Mouse (Mus musculus): ENCODE measurements around the gene Adh6a. TPM values are rescaled to one million over a fixed set of nuclear protein-coding genes. Genes with fewer than 3 reads are reported as not detected.
"Not testable (repeated sequence)": the region's sequence is repeated elsewhere in the genome, so short reads cannot be mapped to it uniquely, and the experiment has no call there.

Gene Adh6a
- polyA plus RNA-seq, 1 experiment, result not detected

DNA sequence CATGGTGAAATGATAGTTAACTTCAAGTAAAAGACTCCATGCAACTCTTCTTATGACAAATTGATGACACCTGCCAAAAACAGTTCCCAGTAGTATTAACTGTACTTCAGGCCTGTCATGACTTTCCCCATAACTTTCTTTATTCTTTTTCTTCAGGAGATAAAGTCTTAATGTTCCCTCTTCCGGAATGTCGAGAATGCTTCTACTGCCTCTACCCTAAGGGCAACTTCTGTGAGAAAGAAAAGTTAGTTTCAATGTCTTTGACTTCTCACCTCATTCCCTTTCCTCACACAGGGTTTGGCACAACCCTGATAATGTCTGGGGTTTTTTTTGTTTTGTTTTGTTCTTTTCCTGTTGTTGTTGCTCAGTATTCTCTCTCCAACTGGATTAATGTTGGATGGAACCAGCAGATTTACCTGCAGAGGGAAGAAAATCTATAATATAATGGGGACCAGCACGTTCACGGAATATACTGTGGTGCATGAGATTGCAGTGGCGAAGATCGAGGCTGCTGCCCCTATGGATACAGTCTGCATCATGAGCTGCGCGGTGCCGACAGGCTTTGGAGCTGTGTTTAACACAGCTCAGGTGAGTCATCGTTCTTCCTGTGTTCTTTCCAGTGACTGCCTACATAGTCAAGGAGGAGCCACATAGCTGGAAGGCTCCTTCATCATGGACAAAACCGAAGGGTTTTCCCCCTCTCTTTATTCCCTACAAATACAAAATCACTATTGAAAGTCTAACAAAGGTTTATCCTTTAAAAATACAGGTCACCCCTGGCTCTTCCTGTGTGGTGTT, 39.1 kb downstream of the Adh6a start:
- Histone ChIP-seq H3K4me1 (ENCODE audit: control insufficient read depth, insufficient read depth, low read length) (no peaks in the 10 kb centered on the region), H3K4me3 (ENCODE audit: insufficient read depth, low read length) (no peak overlapping the region), H3K27ac (ENCODE audit: insufficient read depth, low read length) (no peak overlapping the region)
- TF ChIP-seq CTCF (IDR thresholded peaks at IDR 0.05; ENCODE audit: borderline replicate concordance, insufficient read depth, low read length) (no peak), POLR2A (IDR thresholded peaks at IDR 0.05; ENCODE audit: low read depth, low read length) (no peak)

DNA sequence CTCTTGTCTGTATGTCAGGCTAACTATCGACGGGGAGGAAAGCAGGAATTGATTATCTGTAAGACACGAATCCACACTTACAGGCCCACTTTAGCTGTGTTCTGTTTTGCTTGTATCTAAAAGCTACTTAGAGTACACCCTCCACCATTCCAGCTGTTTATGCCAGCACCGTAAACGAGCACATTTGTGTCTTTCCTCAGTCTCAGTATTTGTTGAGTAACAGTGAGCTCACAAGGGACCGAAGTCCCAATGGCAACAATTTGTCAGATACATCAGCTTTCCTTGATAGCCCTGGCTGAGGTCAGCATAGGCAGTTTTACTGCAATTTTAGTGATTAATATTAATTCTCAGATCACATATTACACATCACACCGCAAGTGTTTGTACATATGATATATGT, 45.8 kb downstream of the Adh6a start:
- Histone ChIP-seq H3K4me3 (ENCODE audit: insufficient read depth, low read length) (no peak overlapping the region), H3K4me1 (ENCODE audit: control insufficient read depth, insufficient read depth, low read length) (no peaks in the 10 kb centered on the region), H3K27ac (ENCODE audit: insufficient read depth, low read length) (no peak overlapping the region)
- no peak for TF ChIP-seq CTCF (IDR thresholded peaks at IDR 0.05; ENCODE audit: borderline replicate concordance, insufficient read depth, low read length)
- TF ChIP-seq POLR2A (IDR thresholded peaks at IDR 0.05; ENCODE audit: low read depth, low read length), result no peak

DNA sequence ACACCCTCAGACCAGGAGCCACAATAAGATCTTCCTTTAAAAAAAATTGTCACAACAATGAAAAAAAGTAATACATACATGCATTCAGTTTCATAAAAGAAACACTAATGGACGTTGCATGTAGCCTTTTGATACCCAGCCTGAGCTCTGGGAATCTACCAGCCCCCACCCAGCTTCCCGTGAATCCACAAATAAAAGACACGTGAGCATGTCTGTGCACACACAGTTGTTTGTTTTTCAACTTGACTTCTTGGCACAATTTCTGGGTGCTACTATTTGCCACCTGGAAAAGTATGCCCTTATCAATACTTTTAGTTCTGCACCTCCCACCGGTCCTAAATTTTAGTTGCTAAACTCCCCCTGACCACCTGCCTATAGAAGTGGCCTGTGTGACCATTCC, 47.6 kb downstream of the Adh6a start:
- Histone ChIP-seq H3K4me3 (ENCODE audit: insufficient read depth, low read length) (no peak overlapping the region), H3K27ac (ENCODE audit: insufficient read depth, low read length) (no peak overlapping the region), H3K4me1 (ENCODE audit: control insufficient read depth, insufficient read depth, low read length) (no peaks in the 10 kb centered on the region)
- no peak for TF ChIP-seq POLR2A (IDR thresholded peaks at IDR 0.05; ENCODE audit: low read depth, low read length)
- no peak for TF ChIP-seq CTCF (IDR thresholded peaks at IDR 0.05; ENCODE audit: borderline replicate concordance, insufficient read depth, low read length)

DNA sequence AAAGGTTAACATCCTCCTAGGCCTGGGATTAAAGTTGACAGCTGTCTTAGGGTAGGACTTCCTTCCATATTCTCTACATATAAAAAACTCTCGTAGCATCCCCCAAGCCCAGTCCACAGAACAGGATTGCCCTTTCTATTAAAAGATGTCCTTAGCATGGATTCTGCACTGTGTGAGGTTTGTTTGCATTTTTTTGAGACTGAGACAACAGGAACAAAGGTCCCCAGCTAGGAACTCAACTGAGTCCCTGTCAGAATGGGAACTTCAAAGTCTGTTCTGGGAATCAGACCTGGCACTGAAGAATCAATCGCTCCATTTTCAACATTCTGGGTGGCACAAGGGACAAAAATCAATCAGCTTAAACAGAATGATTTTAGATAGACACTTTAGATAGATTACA, 49.8 kb downstream of the Adh6a start:
- TF ChIP-seq CTCF (IDR thresholded peaks at IDR 0.05; ENCODE audit: borderline replicate concordance, insufficient read depth, low read length) (no peak), POLR2A (IDR thresholded peaks at IDR 0.05; ENCODE audit: low read depth, low read length) (no peak)
- H3K27ac ChIP-seq (ENCODE audit: insufficient read depth, low read length), result no peak overlapping the region
- no peaks in the 10 kb centered on the region for H3K4me1 ChIP-seq (ENCODE audit: control insufficient read depth, insufficient read depth, low read length)
- H3K4me3 ChIP-seq (ENCODE audit: insufficient read depth, low read length), result no peak overlapping the region

DNA sequence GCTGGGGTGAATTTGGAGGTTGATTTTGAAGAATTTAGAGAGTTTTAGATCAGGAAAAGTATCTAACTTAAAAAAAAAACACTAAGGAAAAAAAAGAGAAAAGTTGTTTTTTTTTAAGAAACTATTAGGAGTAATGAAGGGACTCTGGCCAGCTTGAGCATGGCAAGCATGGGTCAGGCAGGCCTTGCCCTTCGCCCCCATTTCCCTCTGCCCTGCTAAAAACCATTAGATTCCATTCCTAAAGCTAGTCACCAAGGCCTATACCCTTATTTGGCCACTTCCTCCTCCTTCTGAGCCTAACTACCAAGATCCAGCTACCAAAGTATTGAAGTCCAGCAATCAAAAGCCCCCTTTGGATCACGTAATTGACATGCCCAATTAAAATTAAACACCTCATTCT, 53.1 kb downstream of the Adh6a start:
- TF ChIP-seq POLR2A (IDR thresholded peaks at IDR 0.05; ENCODE audit: low read depth, low read length) (no peak), CTCF (IDR thresholded peaks at IDR 0.05; ENCODE audit: borderline replicate concordance, insufficient read depth, low read length) (no peak)

DNA sequence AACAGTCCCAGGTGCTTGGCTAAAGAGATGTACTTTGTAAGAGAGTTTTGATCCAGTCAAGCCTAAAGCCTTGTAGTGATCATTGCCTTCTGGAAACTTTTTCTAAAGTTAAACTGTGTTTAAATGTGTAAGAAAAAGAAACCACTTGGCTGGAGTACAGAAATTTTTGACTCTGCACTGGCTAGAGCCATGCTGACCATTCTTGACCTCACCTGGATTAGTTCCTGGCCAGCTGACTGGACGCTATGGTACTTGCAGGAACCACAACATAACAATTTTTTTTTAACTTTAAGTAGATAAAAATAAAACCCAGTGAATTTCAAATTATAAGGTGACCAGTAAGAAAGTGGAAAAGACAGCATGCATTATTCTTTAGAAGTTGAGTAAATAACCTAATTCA, 56.5 kb downstream of the Adh6a start:
- Histone ChIP-seq H3K4me1 (ENCODE audit: control insufficient read depth, insufficient read depth, low read length) (no peaks in the 10 kb centered on the region), H3K4me3 (ENCODE audit: insufficient read depth, low read length) (no peak overlapping the region), H3K27ac (ENCODE audit: insufficient read depth, low read length) (no peak overlapping the region)
- TF ChIP-seq POLR2A (IDR thresholded peaks at IDR 0.05; ENCODE audit: low read depth, low read length) (no peak), CTCF (IDR thresholded peaks at IDR 0.05; ENCODE audit: borderline replicate concordance, insufficient read depth, low read length) (no peak)

More for the DNA sequence above, 53.1 kb downstream of the Adh6a start:
- Histone ChIP-seq H3K27ac (ENCODE audit: insufficient read depth, low read length) (no peak overlapping the region), H3K4me3 (ENCODE audit: insufficient read depth, low read length) (no peak overlapping the region), H3K4me1 (ENCODE audit: control insufficient read depth, insufficient read depth, low read length) (no peaks in the 10 kb centered on the region)

DNA sequence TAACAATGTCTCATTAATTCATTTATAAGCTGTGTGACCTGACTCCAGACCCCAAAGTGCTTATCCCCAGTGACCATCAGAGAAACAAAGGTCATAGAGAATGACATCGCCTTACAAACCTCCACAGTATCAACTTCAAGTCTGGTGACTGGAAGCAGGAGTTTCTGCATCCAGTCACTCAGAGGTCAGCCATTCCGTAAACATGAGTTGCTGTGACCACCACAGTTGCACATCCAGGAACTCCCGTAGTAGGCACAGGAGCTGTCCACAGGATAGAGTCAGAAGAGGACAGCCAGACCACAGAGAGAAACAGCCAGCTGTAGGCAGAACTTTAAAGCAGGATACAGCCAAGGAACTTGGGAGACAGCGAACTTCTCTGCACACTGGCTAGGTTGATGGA, 57.2 kb downstream of the Adh6a start:
- not testable (repeated sequence) for H3K4me1 ChIP-seq (ENCODE audit: control insufficient read depth, insufficient read depth, low read length); H3K27ac ChIP-seq (ENCODE audit: insufficient read depth, low read length); H3K4me3 ChIP-seq (ENCODE audit: insufficient read depth, low read length)

DNA sequence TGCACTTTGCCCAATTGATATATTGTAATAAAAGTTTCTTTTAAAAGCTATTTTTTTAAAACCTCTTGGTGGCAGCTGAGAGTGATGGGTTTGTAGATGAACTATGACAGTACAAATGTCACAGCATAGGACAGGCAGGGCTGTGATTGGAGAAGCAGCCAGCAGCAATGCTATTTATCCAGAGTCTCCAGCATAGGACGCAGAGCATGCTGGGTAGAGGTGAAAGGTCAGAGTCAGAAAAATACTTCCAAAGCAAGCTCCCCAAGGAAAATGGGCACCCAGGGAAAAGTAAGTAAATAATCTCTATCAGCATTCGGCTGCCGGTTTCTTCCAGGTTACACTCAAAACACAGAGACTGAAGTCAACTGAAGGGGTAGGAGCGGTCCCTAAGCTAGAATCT, 60.8 kb downstream of the Adh6a start:
- Histone ChIP-seq H3K4me1 (ENCODE audit: control insufficient read depth, insufficient read depth, low read length) (no peaks in the 10 kb centered on the region), H3K27ac (ENCODE audit: insufficient read depth, low read length) (no peak overlapping the region), H3K4me3 (ENCODE audit: insufficient read depth, low read length) (no peak overlapping the region)
- TF ChIP-seq CTCF (IDR thresholded peaks at IDR 0.05; ENCODE audit: borderline replicate concordance, insufficient read depth, low read length) (no peak), POLR2A (IDR thresholded peaks at IDR 0.05; ENCODE audit: low read depth, low read length) (no peak)

DNA sequence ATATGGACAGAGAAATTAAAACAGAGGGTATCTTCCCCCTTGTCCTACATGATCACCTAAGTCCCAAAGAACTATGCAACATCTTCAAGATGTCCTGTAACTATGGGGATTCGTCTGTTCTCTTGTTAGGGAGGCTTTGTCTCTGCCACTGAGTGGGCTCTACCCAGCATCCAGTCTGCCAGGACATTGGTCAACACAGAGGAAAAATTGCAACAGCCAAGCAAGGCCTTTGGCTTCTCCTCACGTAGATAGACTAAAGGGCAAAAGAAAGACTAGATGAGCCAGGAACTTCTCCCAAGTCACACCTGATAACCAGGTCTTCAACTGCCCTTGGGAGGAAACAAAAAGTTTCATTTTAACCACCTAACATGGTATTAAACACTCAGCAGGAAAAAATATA, 62.1 kb downstream of the Adh6a start:
- H3K27ac ChIP-seq (ENCODE audit: insufficient read depth, low read length), result no peak overlapping the region
- no peak overlapping the region for H3K4me3 ChIP-seq (ENCODE audit: insufficient read depth, low read length)
- H3K4me1 ChIP-seq (ENCODE audit: control insufficient read depth, insufficient read depth, low read length), result no peaks in the 10 kb centered on the region
- TF ChIP-seq CTCF (IDR thresholded peaks at IDR 0.05; ENCODE audit: borderline replicate concordance, insufficient read depth, low read length) (no peak), POLR2A (IDR thresholded peaks at IDR 0.05; ENCODE audit: low read depth, low read length) (no peak)

Other genes with a start within 250 kb of the Adh6a start
- gene 1110002E22Rik, start 248.2 kb upstream of the Adh6a start, polyA plus RNA-seq (2011; ENCODE audit: insufficient read length, low read depth, missing spikeins), result 0.09 and 0.37 TPM in 2 replicates
- not detected in 2 replicates for gene Gm5105, start 245.9 kb upstream of the Adh6a start, polyA plus RNA-seq (2011; ENCODE audit: insufficient read length, low read depth, missing spikeins)
- gene Trmt10a, start 169.8 kb upstream of the Adh6a start, polyA plus RNA-seq (2011; ENCODE audit: insufficient read length, low read depth, missing spikeins), result 15.1 and 16.1 TPM in 2 replicates
- 2.4 and 3.4 TPM in 2 replicates for gene Mttp, start 168.3 kb upstream of the Adh6a start, polyA plus RNA-seq (2011; ENCODE audit: insufficient read length, low read depth, missing spikeins)
- not detected in 2 replicates for gene 4930579F01Rik, start 119.5 kb upstream of the Adh6a start, polyA plus RNA-seq (2011; ENCODE audit: insufficient read length, low read depth, missing spikeins)
- gene Adh7, start 95.5 kb upstream of the Adh6a start, polyA plus RNA-seq (2011; ENCODE audit: insufficient read length, low read depth, missing spikeins), result 5.4 and 11.9 TPM in 2 replicates
- gene Adh1, start 52.3 kb upstream of the Adh6a start, polyA plus RNA-seq (2011; ENCODE audit: insufficient read length, low read depth, missing spikeins), result 2.2 and 7.2 TPM in 2 replicates
- gene Adh6b, start 28.5 kb downstream of the Adh6a start, polyA plus RNA-seq (2011; ENCODE audit: insufficient read length, low read depth, missing spikeins), result not detected in 2 replicates
- not detected in 2 replicates for gene Adh4, start 102.2 kb downstream of the Adh6a start, polyA plus RNA-seq (2011; ENCODE audit: insufficient read length, low read depth, missing spikeins)
- 124 and 129 TPM in 2 replicates for gene Adh5, start 129.8 kb downstream of the Adh6a start, polyA plus RNA-seq (2011; ENCODE audit: insufficient read length, low read depth, missing spikeins)
- 62.3 and 63.5 TPM in 2 replicates for gene Metap1, start 176.2 kb downstream of the Adh6a start, polyA plus RNA-seq (2011; ENCODE audit: insufficient read length, low read depth, missing spikeins)
- 248 and 280 TPM in 2 replicates for gene Eif4e, start 212.9 kb downstream of the Adh6a start, polyA plus RNA-seq (2011; ENCODE audit: insufficient read length, low read depth, missing spikeins)